Mouse (Mus musculus) myocyte (in vitro differentiated cells): ENCODE data around the gene Reep1. TPM values are rescaled to one million over a fixed set of nuclear protein-coding genes. Genes with fewer than 3 reads are reported as not detected.

Experiments
- H3K27me3 ChIP-seq: one replicate; pipeline ENCODE4 v1.6.1; 2011; ENCODE audit not compliant: control insufficient read depth, insufficient read depth, insufficient read length
- H3K36me3 ChIP-seq: one replicate; pipeline ENCODE4 v1.6.1; 2011; ENCODE audit not compliant: control insufficient read depth, insufficient read depth
- H3K4me2 ChIP-seq: one replicate; pipeline ENCODE4 v1.6.1; 2011; ENCODE audit warnings: low read depth, control low read depth
- H3K4me3 ChIP-seq: one replicate; pipeline ENCODE4 v1.5.1; 2011; ENCODE audit warnings: mild to moderate bottlenecking, control low read depth, moderate library complexity
- H3K79me2 ChIP-seq: one replicate; pipeline ENCODE4 v1.6.1; 2011; ENCODE audit not compliant: control insufficient read depth, insufficient read depth
- H3ac ChIP-seq: one replicate; pipeline ENCODE4 v1.6.1; 2011; ENCODE audit not compliant: control insufficient read depth, insufficient read length
- CEBPB ChIP-seq: IDR thresholded peaks from 2 replicates; pipeline ENCODE4 v1.6.1; 2011; ENCODE audit warnings: mild to moderate bottlenecking, moderate library complexity; ENCODE audit not compliant: poor library complexity, insufficient read depth, severe bottlenecking
- E2F4 ChIP-seq: IDR thresholded peaks from one replicate; pipeline ENCODE4 v1.6.1; 2011; ENCODE audit warnings: mild to moderate bottlenecking, control low read depth, moderate library complexity; ENCODE audit not compliant: insufficient read depth
- MAX ChIP-seq: IDR thresholded peaks from one replicate; pipeline ENCODE4 v1.6.1; 2011; ENCODE audit warnings: low read depth, mild to moderate bottlenecking, control low read depth
- MYOD1 ChIP-seq, 3 experiments: IDR thresholded peaks; one replicate each; pipeline ENCODE4 v1.6.1; 2011; ENCODE audit warnings: control low read depth in 2 of 3, low read depth in 2 of 3, mild to moderate bottlenecking in 2 of 3, moderate library complexity in 1 of 3; ENCODE audit not compliant: insufficient read length in 2 of 3, control insufficient read depth in 1 of 3
- MYOG ChIP-seq, 3 experiments: IDR thresholded peaks; one replicate each; pipeline ENCODE4 v1.6.1; 2011; ENCODE audit warnings: control low read depth in 2 of 3, low read depth in 2 of 3, mild to moderate bottlenecking in 2 of 3; ENCODE audit not compliant: insufficient read length in 2 of 3, control insufficient read depth in 1 of 3, insufficient read depth in 1 of 3
- POLR2A ChIP-seq: IDR thresholded peaks from one replicate; pipeline ENCODE4 v1.6.1; 2011; ENCODE audit warnings: low read depth, mild to moderate bottlenecking, control low read depth, moderate library complexity; ENCODE audit not compliant: insufficient read length
- POLR2AphosphoS2 ChIP-seq: IDR thresholded peaks from one replicate; pipeline ENCODE4 v1.6.1; 2011; ENCODE audit warnings: low read depth, control low read depth; ENCODE audit not compliant: insufficient read length
- REST ChIP-seq: IDR thresholded peaks from one replicate; pipeline ENCODE4 v1.6.1; 2011; ENCODE audit warnings: mild to moderate bottlenecking, control low read depth, moderate library complexity; ENCODE audit not compliant: insufficient read depth, insufficient read length
- SRF ChIP-seq: IDR thresholded peaks from one replicate; pipeline ENCODE4 v1.6.1; 2011; ENCODE audit warnings: low read depth; ENCODE audit not compliant: control insufficient read depth, insufficient read length
- TCF12 ChIP-seq: IDR thresholded peaks from one replicate; pipeline ENCODE4 v1.6.1; 2011; ENCODE audit warnings: mild to moderate bottlenecking, control low read depth; ENCODE audit not compliant: poor library complexity, insufficient read depth, severe bottlenecking
- TCF3 ChIP-seq: IDR thresholded peaks from one replicate; pipeline ENCODE4 v1.6.1; 2011; ENCODE audit warnings: low read depth, control low read depth; ENCODE audit not compliant: insufficient read length
- USF1 ChIP-seq: IDR thresholded peaks from one replicate; pipeline ENCODE4 v1.6.1; 2011; ENCODE audit warnings: low read depth, mild to moderate bottlenecking, control low read depth, moderate library complexity
- polyA plus RNA-seq: library from polyadenylated mRNA; unstranded; fragments of >200 nt; fragmentation: generic; extraction: Trizol; gene quantifications from one replicate; pipeline ENCODE4 v1.2.1, GENCODE M21; 2012; ENCODE audit warnings: missing spikeins

Reep1 gene
- 1.1 TPM for polyA plus RNA-seq

GRCm38 (mm10) chr6:71707511-71708501 lies at the start of gene Reep1:
Reep1 (plus strand) TSS chr6:71707561.
- Histone ChIP-seq H3K4me2 (no peak within 1 kb of the TSS), H3K4me3 (no peak within 1 kb of the TSS), H3ac (no peak within 1 kb of the TSS), H3K27me3 (peaks cover 30% of the 10 kb centered on the region), H3K36me3 (no peaks in the 10 kb centered on the region), H3K79me2 (no peaks in the 10 kb centered on the region)
- no peak for TF ChIP-seq MYOG (IDR thresholded peaks at IDR 0.05; ENCODE audit: control insufficient read depth in 1 of 3, insufficient read depth in 1 of 3, insufficient read length in 2 of 3, low read depth in 2 of 3)
- no peak for TF ChIP-seq MYOD1 (IDR thresholded peaks at IDR 0.05; ENCODE audit: control insufficient read depth in 1 of 3, insufficient read length in 2 of 3, low read depth in 2 of 3)
- no peak for TF ChIP-seq E2F4
- TF ChIP-seq TCF12, result no peak
- no peak for TF ChIP-seq MAX
- TF ChIP-seq USF1, result no peak

- no peak overlapping the region for H3K4me3 ChIP-seq
- H3ac ChIP-seq, result no peak overlapping the region
- no peak overlapping the region for H3K4me2 ChIP-seq
- H3K27me3 ChIP-seq, result peaks cover 5% of the 10 kb centered on the region
- no peaks in the 10 kb centered on the region for H3K36me3 ChIP-seq
- TF ChIP-seq MYOD1 (IDR thresholded peaks at IDR 0.05; ENCODE audit: control insufficient read depth in 1 of 3, insufficient read length in 2 of 3, low read depth in 2 of 3) (no peak), POLR2AphosphoS2 (no peak), REST (no peak), CEBPB (no peak), USF1 (no peak), MYOG (IDR thresholded peaks at IDR 0.05; ENCODE audit: control insufficient read depth in 1 of 3, insufficient read depth in 1 of 3, insufficient read length in 2 of 3, low read depth in 2 of 3) (no peak), TCF12 (no peak)
- no peaks in the 10 kb centered on the region for H3K79me2 ChIP-seq
Observed at GRCm38 (mm10) chr6:71658290-71658689, 49.1 kb upstream of the Reep1 start.

GRCm38 (mm10) chr6:71664511-71664910 lies 42.9 kb upstream of the Reep1 start:
- Histone ChIP-seq H3K4me3 (no peak overlapping the region), H3K4me2 (no peak overlapping the region), H3K36me3 (no peaks in the 10 kb centered on the region), H3K79me2 (no peaks in the 10 kb centered on the region), H3K27me3 (peaks cover 9% of the 10 kb centered on the region), H3ac (no peak overlapping the region)
- TF ChIP-seq REST (no peak), TCF3 (no peak), E2F4 (no peak), SRF (no peak), TCF12 (no peak), MAX (no peak), POLR2AphosphoS2 (no peak)

- H3K27me3 ChIP-seq, result peaks cover 4% of the 10 kb centered on the region
- H3K36me3 ChIP-seq, result no peaks in the 10 kb centered on the region
- H3K4me2 ChIP-seq, result no peak overlapping the region
- no peak overlapping the region for H3ac ChIP-seq
- no peak overlapping the region for H3K4me3 ChIP-seq
- TF ChIP-seq MAX (no peak), MYOD1 (IDR thresholded peaks at IDR 0.05; ENCODE audit: control insufficient read depth in 1 of 3, insufficient read length in 2 of 3, low read depth in 2 of 3) (no peak), TCF3 (no peak), TCF12 (no peak), SRF (no peak), USF1 (no peak), E2F4 (no peak), CEBPB (no peak), REST (no peak), POLR2AphosphoS2 (no peak), POLR2A (no peak), MYOG (IDR thresholded peaks at IDR 0.05; ENCODE audit: control insufficient read depth in 1 of 3, insufficient read depth in 1 of 3, insufficient read length in 2 of 3, low read depth in 2 of 3) (no peak)
- H3K79me2 ChIP-seq, result no peaks in the 10 kb centered on the region
Observed at GRCm38 (mm10) chr6:71673166-71673565, 34.2 kb upstream of the Reep1 start.

GRCm38 (mm10) chr6:71678891-71679290 lies 28.5 kb upstream of the Reep1 start:
- Histone ChIP-seq H3K4me3 (no peak overlapping the region), H3ac (no peak overlapping the region), H3K79me2 (no peaks in the 10 kb centered on the region), H3K36me3 (no peaks in the 10 kb centered on the region), H3K27me3 (peaks cover 28% of the 10 kb centered on the region), H3K4me2 (no peak overlapping the region)
- TF ChIP-seq TCF3 (no peak), CEBPB (no peak), SRF (no peak), MYOD1 (IDR thresholded peaks at IDR 0.05; ENCODE audit: control insufficient read depth in 1 of 3, insufficient read length in 2 of 3, low read depth in 2 of 3) (no peak), POLR2A (no peak), POLR2AphosphoS2 (no peak)
